Mouse (Mus musculus): Measurements from ENCODE around the gene Mrgpra2b. TPM values are rescaled to one million over a fixed set of nuclear protein-coding genes. Genes with fewer than 3 reads are reported as not detected.
"Not testable (repeated sequence)": the region's sequence is repeated elsewhere in the genome, so short reads cannot be mapped to it uniquely, and the experiment has no call there.

The Mrgpra2b gene
- not detected in 2 replicates for total RNA-seq (2014; rRNA removed)
- polyA plus RNA-seq (2015; fragmentation: Nextera tagmentation; extraction: Ambion mirVana) = not detected in 2 replicates

DNA sequence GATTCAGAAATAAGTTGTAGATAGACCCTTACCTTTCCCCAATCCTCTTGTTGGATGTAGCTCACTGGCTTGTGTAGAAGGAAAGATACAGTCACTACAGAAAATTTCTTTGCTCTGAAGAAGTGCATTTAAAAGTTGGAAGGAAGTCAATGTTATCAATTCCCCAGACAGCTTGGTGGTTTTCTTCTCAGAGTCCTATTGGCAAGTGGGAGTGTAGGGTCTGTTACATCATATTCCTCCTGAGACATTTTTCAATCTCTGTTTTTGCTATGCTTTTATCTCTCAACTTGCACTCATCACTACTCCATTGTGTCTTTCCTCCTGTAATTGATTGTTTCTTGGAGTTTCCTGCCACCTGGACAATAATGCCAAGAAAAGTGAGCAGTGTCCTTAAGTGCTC lies at the start of gene Mrgpra2b:
TSS of gene Mrgpra2b (minus strand) at position 101 of the 400 bp plus-strand sequence.
- H3K27me3 ChIP-seq (ENCODE audit: insufficient read depth, low read length) = no peaks in the 10 kb centered on the region
- DNase-seq (ENCODE audit: low spot score) (no peak), ATAC-seq (ENCODE audit: low FRiP score) (no peak)
- H3K9ac ChIP-seq (replicated peaks; ENCODE audit: low read length, poor library complexity, severe bottlenecking) = no peak within 1 kb of the TSS
- no peaks in the 10 kb centered on the region for H3K36me3 ChIP-seq (ENCODE audit: insufficient read depth, low read length)
- peaks cover 22% of the 10 kb centered on the region; the same call in 1 of the 2 replicates for H3K9me3 ChIP-seq (ENCODE audit: low read length)
- no peak for TF ChIP-seq CTCF (IDR thresholded peaks at IDR 0.05)
- no peak within 1 kb of the TSS for H3K4me2 ChIP-seq (ENCODE audit: low read depth, low read length, poor library complexity, severe bottlenecking)
- H3K4me3 ChIP-seq (ENCODE audit: low read depth, low read length) = no peak within 1 kb of the TSS
- no peaks in the 10 kb centered on the region for H3K4me1 ChIP-seq (ENCODE audit: insufficient read depth, low read length)
- no peak within 1 kb of the TSS for H3K27ac ChIP-seq (ENCODE audit: low read depth, low read length)

DNA sequence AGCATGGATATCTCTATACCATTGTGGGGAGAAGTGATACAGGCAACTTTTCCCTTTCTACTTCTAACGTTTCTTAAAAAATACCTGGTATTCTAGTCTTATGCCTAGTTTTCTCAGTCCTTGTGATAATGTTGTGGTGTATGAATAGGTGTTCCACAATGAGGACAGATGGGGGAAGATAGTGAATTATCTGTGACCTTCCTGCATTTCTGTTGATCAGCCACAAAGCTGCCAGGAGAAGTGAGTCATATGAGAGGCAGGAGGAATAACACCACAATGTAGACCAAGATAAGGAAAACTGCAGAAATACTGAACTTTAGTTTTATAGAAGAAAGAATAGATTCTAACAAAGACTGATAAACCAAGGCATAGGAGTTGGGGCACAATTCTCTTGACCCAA lies 12.3 kb downstream of the Mrgpra2b start:
- H3K9me3 ChIP-seq (ENCODE audit: low read length) = peaks cover 23% of the 10 kb centered on the region; the same call in 1 of the 2 replicates
- no peaks in the 10 kb centered on the region for H3K4me1 ChIP-seq (ENCODE audit: insufficient read depth, low read length)
- no peak overlapping the region for H3K4me3 ChIP-seq (ENCODE audit: low read depth, low read length)
- DNase-seq (ENCODE audit: low spot score) (no peak), ATAC-seq (ENCODE audit: low FRiP score) (no peak)
- no peak overlapping the region for H3K9ac ChIP-seq (replicated peaks; ENCODE audit: low read length, poor library complexity, severe bottlenecking)
- no peak overlapping the region for H3K4me2 ChIP-seq (ENCODE audit: low read depth, low read length, poor library complexity, severe bottlenecking)
- H3K36me3 ChIP-seq (ENCODE audit: insufficient read depth, low read length) = no peaks in the 10 kb centered on the region
- no peak for TF ChIP-seq CTCF (IDR thresholded peaks at IDR 0.05)
- no peaks in the 10 kb centered on the region for H3K27me3 ChIP-seq (ENCODE audit: insufficient read depth, low read length)
- 72% methylated on average over 1 of the region's 1 CpGs for WGBS
- no peak overlapping the region for H3K27ac ChIP-seq (ENCODE audit: low read depth, low read length)

DNA sequence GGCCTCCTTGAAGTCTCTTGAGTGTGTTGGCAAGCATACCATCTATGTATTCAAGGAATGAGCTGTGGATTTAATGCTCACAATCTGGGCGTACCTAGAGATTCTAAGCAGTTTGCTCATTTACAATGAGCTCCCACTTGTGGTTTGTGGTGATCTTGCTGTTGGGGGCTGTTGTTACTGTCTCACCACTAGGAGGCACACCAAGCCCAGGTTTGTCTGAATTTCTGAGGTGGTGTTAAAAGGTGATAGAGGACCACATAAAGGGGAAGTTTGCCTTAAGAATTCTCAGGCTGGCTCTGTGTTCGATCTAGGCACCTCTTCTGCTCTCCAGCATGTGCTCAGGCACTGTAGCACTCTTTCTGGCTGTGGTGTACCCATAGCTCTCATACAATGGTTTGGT lies 13.6 kb downstream of the Mrgpra2b start:
- H3K9ac ChIP-seq (replicated peaks; ENCODE audit: low read length, poor library complexity, severe bottlenecking) = no peak overlapping the region
- no peaks in the 10 kb centered on the region for H3K27me3 ChIP-seq (ENCODE audit: insufficient read depth, low read length)
- H3K4me2 ChIP-seq (ENCODE audit: low read depth, low read length, poor library complexity, severe bottlenecking) = no peak overlapping the region
- peaks cover 23% of the 10 kb centered on the region; the same call in 1 of the 2 replicates for H3K9me3 ChIP-seq (ENCODE audit: low read length)
- no peaks in the 10 kb centered on the region for H3K36me3 ChIP-seq (ENCODE audit: insufficient read depth, low read length)
- no peaks in the 10 kb centered on the region for H3K4me1 ChIP-seq (ENCODE audit: insufficient read depth, low read length)
- no peak overlapping the region for H3K4me3 ChIP-seq (ENCODE audit: low read depth, low read length)
- TF ChIP-seq CTCF (IDR thresholded peaks at IDR 0.05) = no peak
- no peak for ATAC-seq (ENCODE audit: low FRiP score)
- WGBS = 76% methylated on average over 2 of the region's 2 CpGs
- no peak for DNase-seq (ENCODE audit: low spot score)
- H3K27ac ChIP-seq (ENCODE audit: low read depth, low read length) = no peak overlapping the region

DNA sequence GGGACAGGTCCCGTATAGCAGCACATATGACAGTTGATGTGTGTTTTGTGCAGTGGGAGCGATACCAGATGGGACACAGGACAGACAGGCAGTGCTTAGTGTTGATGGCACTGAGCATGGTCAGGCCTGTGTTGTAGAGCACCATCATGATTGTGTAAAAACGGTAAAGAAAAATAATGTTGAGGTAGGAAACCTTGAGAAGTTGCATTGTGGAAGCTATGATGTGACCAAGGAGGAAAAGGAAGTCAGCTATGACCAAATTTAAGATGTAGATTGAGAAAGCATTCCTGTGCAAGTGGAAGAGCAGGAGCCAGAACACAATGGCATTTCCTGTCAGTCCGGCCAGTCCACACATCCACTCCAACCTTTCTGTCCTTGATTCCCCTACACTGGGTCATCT lies 25.7 kb downstream of the Mrgpra2b start:
- no peak overlapping the region for H3K27ac ChIP-seq (ENCODE audit: low read depth, low read length)
- H3K36me3 ChIP-seq (ENCODE audit: insufficient read depth, low read length) = no peaks in the 10 kb centered on the region
- no peak overlapping the region for H3K4me3 ChIP-seq (ENCODE audit: low read depth, low read length)
- WGBS = 77% methylated on average over 4 of the region's 4 CpGs
- no peak overlapping the region for H3K9ac ChIP-seq (replicated peaks; ENCODE audit: low read length, poor library complexity, severe bottlenecking)
- H3K4me2 ChIP-seq (ENCODE audit: low read depth, low read length, poor library complexity, severe bottlenecking) = no peak overlapping the region
- peaks cover 33% of the 10 kb centered on the region for H3K9me3 ChIP-seq (ENCODE audit: low read length)
- H3K4me1 ChIP-seq (ENCODE audit: insufficient read depth, low read length) = no peaks in the 10 kb centered on the region
- TF ChIP-seq CTCF (IDR thresholded peaks at IDR 0.05) = no peak
- ATAC-seq (ENCODE audit: low FRiP score) (no peak), DNase-seq (ENCODE audit: low spot score) (no peak)
- H3K27me3 ChIP-seq (ENCODE audit: insufficient read depth, low read length) = no peaks in the 10 kb centered on the region

DNA sequence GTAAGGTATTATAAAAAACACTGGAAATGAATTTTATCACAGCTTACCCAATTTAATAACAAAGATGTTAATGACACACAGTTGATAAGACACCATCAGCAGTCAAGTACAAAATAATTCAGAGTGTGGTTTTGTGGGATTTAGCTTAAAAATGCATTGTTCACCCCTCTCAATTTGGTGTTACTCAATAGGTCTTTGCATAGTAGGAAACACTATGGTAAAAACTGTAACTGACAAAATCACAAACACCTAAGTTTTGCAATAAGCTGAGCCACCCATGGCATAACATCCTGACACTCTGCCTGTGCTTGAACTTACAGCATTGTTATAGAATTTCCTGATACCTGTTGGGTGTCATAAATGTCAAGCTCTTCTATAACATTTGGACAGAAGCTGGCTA lies 37.4 kb downstream of the Mrgpra2b start:
- H3K27ac ChIP-seq (ENCODE audit: low read depth, low read length); DNase-seq (ENCODE audit: low spot score); H3K9ac ChIP-seq (replicated peaks; ENCODE audit: low read length, poor library complexity, severe bottlenecking); H3K4me1 ChIP-seq (ENCODE audit: insufficient read depth, low read length); H3K4me3 ChIP-seq (ENCODE audit: low read depth, low read length); ATAC-seq (ENCODE audit: low FRiP score); H3K27me3 ChIP-seq (ENCODE audit: insufficient read depth, low read length); H3K36me3 ChIP-seq (ENCODE audit: insufficient read depth, low read length); H3K4me2 ChIP-seq (ENCODE audit: low read depth, low read length, poor library complexity, severe bottlenecking): not testable (repeated sequence)
- H3K9me3 ChIP-seq (ENCODE audit: low read length) = 0 out of 2 replicates have a peak, but pooled peaks cover 14% of the 10 kb centered on the region

DNA sequence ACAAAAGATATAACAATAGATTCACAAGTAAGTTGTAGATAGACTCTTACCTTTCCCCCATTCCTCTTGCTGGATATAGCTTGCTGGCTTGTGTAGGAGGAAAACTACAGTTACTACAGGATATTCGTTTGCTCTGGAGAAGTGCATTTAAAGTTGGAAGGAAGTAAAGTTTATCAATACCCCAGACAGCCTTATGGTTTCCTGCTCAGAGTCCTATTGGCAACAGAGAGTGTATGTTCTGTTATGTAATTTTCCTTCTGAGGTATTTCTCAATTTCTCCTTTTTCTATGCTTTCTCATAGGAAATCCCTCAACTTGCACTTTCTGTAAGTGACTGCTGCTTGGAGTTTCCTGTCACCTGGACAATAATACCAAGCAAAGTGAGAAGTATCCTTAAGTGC lies 39.2 kb downstream of the Mrgpra2b start:
- DNase-seq (ENCODE audit: low spot score); H3K9ac ChIP-seq (replicated peaks; ENCODE audit: low read length, poor library complexity, severe bottlenecking); ATAC-seq (ENCODE audit: low FRiP score); H3K27me3 ChIP-seq (ENCODE audit: insufficient read depth, low read length); H3K36me3 ChIP-seq (ENCODE audit: insufficient read depth, low read length); H3K4me3 ChIP-seq (ENCODE audit: low read depth, low read length); H3K27ac ChIP-seq (ENCODE audit: low read depth, low read length); H3K4me1 ChIP-seq (ENCODE audit: insufficient read depth, low read length); H3K4me2 ChIP-seq (ENCODE audit: low read depth, low read length, poor library complexity, severe bottlenecking); H3K9me3 ChIP-seq (ENCODE audit: low read length): not testable (repeated sequence)
- no CpG with 5 or more reads among the region's 1 CpGs for WGBS

DNA sequence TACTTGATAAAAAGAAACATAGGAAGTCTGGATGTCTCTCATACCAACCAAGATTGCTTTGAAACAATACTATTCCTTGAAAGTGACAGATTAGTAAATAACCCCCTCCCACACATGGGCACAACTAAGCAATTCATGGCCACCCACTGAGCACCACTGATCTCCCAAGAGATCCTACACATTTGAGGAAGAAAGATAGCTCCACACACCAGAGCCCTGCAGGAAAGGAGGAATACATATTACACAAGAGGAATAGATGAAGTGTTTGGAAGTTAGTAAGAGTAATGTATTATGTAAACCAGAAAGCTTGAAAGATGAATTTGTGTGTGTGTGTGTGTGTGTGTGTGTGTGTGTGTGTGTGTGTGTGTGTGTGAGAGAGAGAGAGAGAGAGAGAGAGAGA lies 45.5 kb downstream of the Mrgpra2b start:
- not testable (repeated sequence) for H3K36me3 ChIP-seq (ENCODE audit: insufficient read depth, low read length); H3K4me1 ChIP-seq (ENCODE audit: insufficient read depth, low read length); H3K9ac ChIP-seq (replicated peaks; ENCODE audit: low read length, poor library complexity, severe bottlenecking); H3K27ac ChIP-seq (ENCODE audit: low read depth, low read length); H3K27me3 ChIP-seq (ENCODE audit: insufficient read depth, low read length); H3K4me2 ChIP-seq (ENCODE audit: low read depth, low read length, poor library complexity, severe bottlenecking); H3K9me3 ChIP-seq (ENCODE audit: low read length); ATAC-seq (ENCODE audit: low FRiP score); H3K4me3 ChIP-seq (ENCODE audit: low read depth, low read length); DNase-seq (ENCODE audit: low spot score)

DNA sequence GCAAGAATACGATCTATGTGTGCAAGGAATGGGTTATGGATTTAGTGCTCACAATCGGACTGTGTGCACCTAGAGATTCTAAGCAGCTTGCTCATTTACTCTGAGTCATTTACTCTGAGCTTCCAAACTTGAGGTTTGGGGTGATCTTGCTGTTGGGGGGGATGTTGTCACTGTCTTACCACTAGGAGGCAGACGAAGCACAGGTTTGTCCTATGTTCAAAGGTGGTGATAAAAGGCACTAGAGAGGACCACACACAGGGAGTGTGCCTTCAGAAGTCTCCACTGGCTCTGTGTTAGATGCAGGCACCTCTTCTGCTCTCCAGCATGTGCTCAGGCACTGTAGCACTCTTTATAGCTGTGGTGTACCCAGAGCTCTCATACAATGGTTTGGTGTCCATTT lies 54.8 kb downstream of the Mrgpra2b start:
- 46% methylated on average over 1 of the region's 3 CpGs for WGBS
- H3K9me3 ChIP-seq (ENCODE audit: low read length); H3K27me3 ChIP-seq (ENCODE audit: insufficient read depth, low read length); ATAC-seq (ENCODE audit: low FRiP score); H3K27ac ChIP-seq (ENCODE audit: low read depth, low read length); H3K36me3 ChIP-seq (ENCODE audit: insufficient read depth, low read length); H3K4me3 ChIP-seq (ENCODE audit: low read depth, low read length); DNase-seq (ENCODE audit: low spot score); H3K4me2 ChIP-seq (ENCODE audit: low read depth, low read length, poor library complexity, severe bottlenecking); H3K9ac ChIP-seq (replicated peaks; ENCODE audit: low read length, poor library complexity, severe bottlenecking); H3K4me1 ChIP-seq (ENCODE audit: insufficient read depth, low read length): not testable (repeated sequence)

DNA sequence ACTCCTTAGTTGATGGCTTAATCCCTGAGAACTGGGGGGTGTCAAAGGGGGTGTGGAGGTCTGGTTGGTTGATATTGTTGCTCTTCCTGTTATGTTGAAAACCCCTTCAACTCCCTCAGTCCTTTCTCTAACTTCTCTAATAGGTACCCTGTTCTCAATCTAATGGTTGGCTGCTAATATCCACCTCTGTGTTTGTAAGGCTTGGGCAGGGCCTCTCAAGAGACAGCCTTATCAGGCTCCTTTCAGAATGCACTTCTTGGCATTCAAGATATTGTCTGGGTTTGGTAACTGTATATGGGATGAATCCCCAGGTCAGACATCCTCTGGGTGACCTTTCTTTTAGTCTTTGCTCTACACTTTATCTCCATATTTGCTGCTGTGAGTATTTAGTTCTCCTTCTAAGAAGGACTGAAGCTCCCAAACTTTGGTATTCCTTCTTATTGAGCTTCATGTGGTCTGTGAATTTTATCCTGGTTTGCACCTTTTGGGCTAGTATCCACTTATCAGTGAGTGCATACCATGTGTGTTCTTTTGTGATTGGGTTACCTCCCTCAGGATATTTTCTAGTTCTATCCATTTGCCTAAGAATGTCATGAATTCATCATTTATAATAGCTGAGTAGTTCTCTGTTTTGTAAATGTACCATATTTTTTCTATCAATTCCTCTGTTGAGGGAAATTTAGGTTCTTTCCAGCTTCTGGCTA lies 63.2 kb downstream of the Mrgpra2b start:
- ATAC-seq (ENCODE audit: low FRiP score); H3K27me3 ChIP-seq (ENCODE audit: insufficient read depth, low read length); DNase-seq (ENCODE audit: low spot score); H3K4me2 ChIP-seq (ENCODE audit: low read depth, low read length, poor library complexity, severe bottlenecking); H3K9me3 ChIP-seq (ENCODE audit: low read length); H3K36me3 ChIP-seq (ENCODE audit: insufficient read depth, low read length); H3K9ac ChIP-seq (replicated peaks; ENCODE audit: low read length, poor library complexity, severe bottlenecking); H3K4me1 ChIP-seq (ENCODE audit: insufficient read depth, low read length); H3K4me3 ChIP-seq (ENCODE audit: low read depth, low read length); H3K27ac ChIP-seq (ENCODE audit: low read depth, low read length): not testable (repeated sequence)
